Mouse (Mus musculus) testis, postnatal 14 days (tissue): ENCODE measurements at regions not wholly inside any gene's neighbourhood (a gene's known extent, or its start where the extent isn't known, plus 50 kb on each side); places are given as distances from the start of the nearest gene placed in this dataset.

Source experiments
- DNase-seq: peaks from one replicate; pipeline ENCODE4 v3.0.0; 2021; ENCODE audit warnings: low spot score

GRCm38 (mm10) chr4:71663397-71663796 lies 94.4 kb downstream of the Gm11232 start:
- no peak for DNase-seq

DNA sequence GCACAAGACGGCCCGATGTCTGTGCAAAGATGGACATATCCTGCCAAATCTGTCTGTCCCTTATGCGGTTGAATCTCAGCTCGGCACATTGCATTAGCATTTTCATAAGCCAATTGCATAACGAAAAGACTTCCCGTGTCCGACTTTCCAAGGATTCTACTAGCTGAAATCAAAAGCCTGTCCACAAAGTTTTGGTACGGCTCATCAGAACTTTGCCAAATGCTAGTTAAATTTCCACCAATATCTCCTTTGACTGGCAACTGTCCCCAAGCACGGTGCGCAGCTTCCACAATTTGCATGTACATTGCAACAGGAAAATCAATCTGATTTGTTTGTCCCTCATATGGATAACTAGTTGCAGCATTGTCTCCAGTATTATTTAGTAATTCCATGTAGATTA lies 117.2 kb downstream of the Gm11232 start:
- DNase-seq = no peak

DNA sequence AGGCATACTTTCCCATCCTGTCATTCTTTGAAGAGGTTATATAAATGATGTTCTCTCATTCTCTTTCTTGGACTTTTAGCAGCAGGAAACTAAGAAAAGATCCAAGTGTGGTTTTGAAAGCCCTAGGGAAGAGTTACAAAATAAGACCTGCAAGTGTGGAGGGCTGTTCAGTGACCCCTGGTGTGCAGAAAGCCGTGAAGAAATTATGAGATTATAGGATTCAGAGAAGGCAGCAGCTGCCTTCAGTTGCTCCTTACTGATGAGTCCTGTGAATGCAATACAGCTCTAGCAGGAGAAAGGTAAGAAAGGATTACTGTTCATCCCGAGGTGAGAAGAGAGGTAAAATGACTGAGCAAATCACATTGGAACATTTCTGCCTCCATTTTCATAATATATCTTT lies 130.7 kb downstream of the Gm11232 start:
- DNase-seq = no peak

DNA sequence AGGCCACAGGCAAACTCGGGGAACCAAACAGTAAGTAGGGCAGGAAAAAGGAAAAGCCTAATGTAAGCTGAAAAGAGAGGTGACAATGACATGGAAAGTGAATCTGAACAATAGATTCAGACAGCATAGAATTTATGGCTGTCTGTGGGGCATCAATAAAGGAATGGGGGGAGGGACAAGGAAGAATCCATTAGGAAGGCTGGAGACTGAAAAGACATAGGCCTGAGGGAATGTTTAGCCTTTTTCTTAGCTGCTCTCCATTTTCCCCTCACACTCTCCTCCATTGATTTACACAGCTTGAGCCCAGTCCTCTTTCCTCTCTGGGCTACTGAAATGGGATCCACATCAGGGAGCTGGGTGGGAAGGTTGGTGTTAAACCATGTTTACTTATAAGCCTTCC lies 131.1 kb downstream of the Gm11232 start:
- DNase-seq = no peak

GRCm38 (mm10) chr4:71624771-71625170 lies 133.0 kb downstream of the Gm11232 start:
- no peak for DNase-seq

GRCm38 (mm10) chr4:71613720-71614119 lies 144.0 kb downstream of the Gm11232 start:
- no peak for DNase-seq

GRCm38 (mm10) chr4:71585880-71586279 lies 171.9 kb downstream of the Gm11232 start:
- no peak for DNase-seq

- DNase-seq = no peak
Observed at GRCm38 (mm10) chr4:71560656-71561055, 197.1 kb downstream of the Gm11232 start.

DNA sequence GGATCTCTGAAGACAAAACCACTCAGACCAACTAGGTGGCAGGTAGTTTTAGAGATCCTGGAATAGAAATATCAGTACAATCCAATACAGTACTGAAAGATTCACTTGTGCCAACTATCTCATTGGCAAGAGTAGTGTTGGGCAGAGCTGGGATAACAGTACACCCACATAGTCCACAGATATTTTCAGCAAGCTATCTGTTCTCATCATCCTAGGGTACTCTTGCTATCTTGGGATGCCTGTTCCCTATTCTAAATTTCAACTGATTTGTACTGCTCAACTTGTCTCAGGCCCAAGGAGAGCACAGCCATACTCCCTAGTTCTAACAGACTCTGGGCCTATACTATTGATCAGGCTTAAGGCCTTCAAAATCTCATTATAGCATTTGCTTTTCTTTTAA lies 218.6 kb downstream of the Gm11232 start:
- DNase-seq = no peak

GRCm38 (mm10) chr4:71537971-71538370 lies 219.8 kb downstream of the Gm11232 start:
- DNase-seq = no peak

- no peak for DNase-seq
Observed at GRCm38 (mm10) chr4:71524255-71524970, 233.4 kb downstream of the Gm11232 start.

GRCm38 (mm10) chr4:71520751-71521150 lies 237.0 kb downstream of the Gm11232 start:
- DNase-seq = no peak

- DNase-seq = no peak
Observed at GRCm38 (mm10) chr4:71517921-71518404, 239.8 kb downstream of the Gm11232 start.

DNA sequence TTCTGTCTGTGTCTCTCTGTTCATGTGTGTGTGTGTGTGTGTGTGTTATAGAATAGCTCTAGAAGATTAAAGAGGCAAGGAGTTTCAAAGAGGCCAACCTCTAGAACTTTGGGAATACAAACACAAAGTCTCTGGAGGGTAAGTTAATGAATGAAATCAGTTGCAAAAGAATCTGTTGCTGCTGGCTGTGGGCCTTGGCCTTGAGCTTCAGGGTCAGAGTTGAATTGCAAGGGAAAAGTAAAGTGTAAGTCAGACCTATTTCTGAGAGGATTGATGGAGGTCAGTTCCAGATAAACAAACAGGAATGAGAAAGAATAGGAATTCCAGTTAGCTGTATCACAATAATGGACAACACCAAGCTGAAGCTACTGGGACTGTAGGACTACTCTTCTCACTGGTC lies 250.9 kb downstream of the Gm11232 start:
- no peak for DNase-seq

GRCm38 (mm10) chr4:71489788-71490187 lies 268.0 kb downstream of the Gm11232 start:
- no peak for DNase-seq

- peak; percentile 5 for DNase-seq
Observed at GRCm38 (mm10) chr4:71488663-71489161, 269.1 kb downstream of the Gm11232 start.

DNA sequence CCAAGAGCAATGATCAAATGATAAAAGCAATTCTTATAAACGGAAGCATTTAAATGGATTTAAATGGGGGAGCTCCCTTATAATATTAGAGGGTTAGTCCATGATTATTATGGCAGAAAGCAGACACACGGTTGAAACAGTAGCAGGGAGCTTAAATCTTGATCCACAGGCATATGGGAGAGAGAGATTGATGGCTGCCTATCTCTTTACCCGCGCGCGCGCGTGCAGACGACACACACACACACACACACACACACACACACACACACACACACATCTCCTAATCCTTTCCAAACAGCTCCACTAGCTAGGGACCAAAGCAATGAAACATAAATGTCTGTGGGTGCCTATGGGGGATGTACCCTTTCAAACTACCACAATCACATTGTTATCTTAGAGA lies 269.7 kb downstream of the Gm11232 start:
- DNase-seq = no peak

DNA sequence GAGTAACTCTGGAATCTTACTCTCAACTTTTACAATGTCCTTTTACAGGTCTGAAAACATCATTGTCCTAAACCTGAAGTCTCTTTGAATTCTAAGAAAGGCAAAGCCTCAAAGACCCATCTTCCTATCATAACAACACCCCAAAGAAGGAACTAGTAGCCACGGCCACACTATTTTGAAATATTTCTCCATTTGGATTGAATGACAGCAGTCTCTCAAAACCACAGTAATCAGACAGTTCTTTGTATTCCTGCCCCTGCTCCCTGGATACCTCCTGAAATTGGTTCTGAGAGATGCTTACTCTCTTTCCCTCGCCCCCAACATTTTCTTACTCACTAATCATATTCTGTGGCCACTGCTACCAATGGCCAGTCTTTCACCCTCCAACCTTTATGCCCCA lies 276.8 kb downstream of the Gm11232 start:
- no peak for DNase-seq

DNA sequence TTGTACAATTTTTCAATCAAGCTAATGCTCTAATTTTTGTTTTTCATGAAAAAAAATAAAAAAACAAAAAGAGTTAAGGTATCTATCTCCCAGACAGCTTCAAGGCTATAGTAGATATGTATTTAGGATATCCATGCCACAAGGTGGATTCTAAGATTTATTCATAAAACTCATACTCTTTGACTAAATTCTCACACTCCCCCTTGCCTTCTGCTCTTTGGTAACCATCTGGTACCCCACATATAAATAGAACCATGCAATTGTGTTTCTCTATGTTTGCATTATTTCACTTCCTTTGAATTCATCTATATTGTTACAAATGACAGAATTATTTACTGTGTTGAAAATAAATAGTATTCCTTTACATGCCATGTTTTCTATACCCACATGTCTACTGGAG lies 287.2 kb downstream of the Gm11232 start:
- no peak for DNase-seq

- no peak for DNase-seq
Observed at GRCm38 (mm10) chr4:71454811-71455210, 303.0 kb downstream of the Gm11232 start.

DNA sequence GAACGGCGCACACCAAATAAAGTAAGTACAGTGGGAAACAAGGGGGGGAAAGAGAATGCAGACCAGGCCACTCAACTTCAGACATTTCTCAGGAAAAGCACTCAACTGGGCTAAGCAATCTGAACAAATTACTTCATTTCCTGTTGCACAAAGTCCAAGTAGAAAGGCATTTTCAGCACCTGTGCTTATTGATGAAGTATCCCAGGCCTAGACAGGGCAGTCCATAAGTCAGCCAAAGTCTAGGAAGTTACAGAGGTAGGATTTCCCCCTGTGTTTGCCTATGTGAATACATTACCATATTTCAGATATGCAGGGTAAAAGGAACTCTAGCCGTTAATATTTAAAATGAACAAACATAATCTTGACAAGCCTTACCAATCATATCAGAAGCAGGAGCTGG lies 304.3 kb downstream of the Gm11232 start:
- DNase-seq = no peak

DNA sequence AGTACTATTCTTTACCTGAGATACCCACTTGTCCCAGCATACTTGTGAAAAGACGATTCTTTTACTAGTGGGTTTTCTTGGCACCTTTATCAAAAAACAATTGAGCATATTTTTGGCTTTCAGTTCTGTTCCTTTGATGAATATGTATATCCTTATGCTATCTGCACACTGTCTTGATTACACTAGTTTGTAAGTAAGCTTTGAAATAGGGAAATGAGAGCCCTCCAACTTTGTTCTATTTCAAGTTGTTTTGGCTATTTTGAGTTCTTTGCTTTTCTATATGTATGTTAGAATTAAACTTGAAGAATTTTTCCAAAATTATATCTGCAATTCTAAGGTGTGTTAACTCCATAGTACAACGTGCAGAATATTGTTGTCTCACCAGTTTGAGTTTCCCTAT lies 311.3 kb downstream of the Gm11232 start:
- DNase-seq = no peak

DNA sequence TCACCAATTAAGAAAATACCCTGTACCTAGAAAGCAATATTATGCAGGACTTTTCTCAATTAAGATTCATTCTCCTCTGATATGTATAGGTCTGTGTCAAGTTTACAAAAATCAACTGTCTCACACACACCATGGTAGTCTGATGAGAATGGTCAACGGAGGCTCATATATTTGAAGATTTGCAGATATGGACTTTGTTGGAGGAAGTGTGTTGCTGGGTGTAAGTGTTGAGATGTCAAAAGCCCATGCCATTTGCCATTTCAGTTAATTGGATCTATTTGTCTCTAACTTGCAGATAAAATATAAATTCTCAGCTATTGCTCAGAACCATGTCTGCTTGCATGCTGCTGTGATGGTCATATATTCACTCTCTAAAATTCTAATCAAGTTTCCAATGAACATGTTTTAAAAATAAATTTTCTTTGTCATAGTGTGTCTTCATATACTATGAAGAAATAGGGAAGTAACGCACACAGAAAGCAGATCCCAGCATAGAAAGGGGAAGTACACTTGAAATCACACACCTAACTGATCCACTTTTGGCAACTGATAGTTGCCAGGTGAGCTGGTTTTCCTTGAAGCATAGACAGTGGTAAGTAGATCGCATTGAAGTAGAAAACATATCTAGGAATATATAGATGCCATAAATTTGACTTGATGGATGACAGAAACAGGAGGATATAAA lies 326.4 kb downstream of the Gm11232 start:
- no peak for DNase-seq
